Mouse (Mus musculus) brown adipose tissue, adult 24 weeks (tissue): ENCODE measurements around the gene Tle2. TPM values are rescaled to one million over a fixed set of nuclear protein-coding genes. Genes with fewer than 3 reads are reported as not detected.

Experiments used
- H3K27ac ChIP-seq: fragments of 200-500 bp; replicated peaks from 2 replicates; pipeline ENCODE4 v1.5.1; 2012; ENCODE audit warnings: low read depth, mild to moderate bottlenecking, low read length
- H3K4me1 ChIP-seq: fragments of 200-500 bp; 2 replicates; pipeline ENCODE4 v1.6.1; 2012; ENCODE audit warnings: low read length, mixed read lengths; ENCODE audit not compliant: control insufficient read depth, insufficient read depth, insufficient read length
- H3K4me3 ChIP-seq: fragments of 200-500 bp; 2 replicates; pipeline ENCODE4 v1.5.1; 2012; ENCODE audit warnings: low read depth, mild to moderate bottlenecking, low read length, moderate library complexity; ENCODE audit not compliant: insufficient read depth
- polyA plus RNA-seq: library from polyadenylated mRNA; stranded (reverse); fragments of >200 nt; gene quantifications from 2 replicates; pipeline ENCODE4 v1.2.4, GENCODE M21; 2012; ENCODE audit not compliant: missing spikeins, insufficient read depth, insufficient read length

Gene Tle2
- polyA plus RNA-seq, 1 experiment = 4.8 TPM

- Histone ChIP-seq H3K27ac (no peak overlapping the region), H3K4me1 (no peaks in the 10 kb centered on the region; the same call in 1 of the 2 replicates), H3K4me3 (peak overlapping the region; percentile 18; the same call in 1 of the 2 replicates)
Observed at GRCm38 (mm10) chr10:81580441-81581070, 6.2 kb downstream of the Tle2 start.

- H3K27ac ChIP-seq = no peak overlapping the region
- no peaks in the 10 kb centered on the region for H3K4me1 ChIP-seq
- H3K4me3 ChIP-seq = no peak overlapping the region
Observed at GRCm38 (mm10) chr10:81583347-81583746, 9.0 kb downstream of the Tle2 start.

GRCm38 (mm10) chr10:81588739-81589138 is 14.4 kb downstream of the Tle2 start:
- H3K27ac ChIP-seq = no peak overlapping the region
- H3K4me1 ChIP-seq = no peaks in the 10 kb centered on the region

DNA sequence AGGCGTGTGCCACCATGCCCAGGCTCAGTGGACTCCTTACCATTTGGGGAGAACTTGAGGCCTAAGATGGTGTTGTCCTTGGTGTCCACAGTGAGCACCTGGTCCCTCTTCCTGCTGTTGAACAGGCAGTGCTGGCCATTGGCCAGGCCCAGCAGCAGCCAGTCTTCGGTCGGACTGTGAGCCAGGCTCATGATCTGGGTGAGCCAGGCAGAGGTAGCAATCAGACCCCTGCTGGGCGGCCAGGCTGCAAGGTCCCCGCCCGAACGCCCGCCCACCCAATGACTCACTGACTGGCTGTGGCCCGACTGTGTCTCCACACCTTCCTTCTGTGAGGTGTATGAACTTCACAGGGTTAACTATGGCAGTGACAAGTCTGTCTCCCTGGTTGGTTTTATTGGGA is 17.5 kb downstream of the Tle2 start:
- Histone ChIP-seq H3K4me1 (peaks cover 2% of the 10 kb centered on the region; the same call in 1 of the 2 replicates), H3K27ac (no peak overlapping the region)

More at GRCm38 (mm10) chr10:81588739-81589138, 14.4 kb downstream of the Tle2 start:
- H3K4me3 ChIP-seq = no peak overlapping the region

GRCm38 (mm10) chr10:81592631-81593030 is 18.3 kb downstream of the Tle2 start:
- Histone ChIP-seq H3K4me3 (no peak overlapping the region), H3K27ac (no peak overlapping the region), H3K4me1 (peaks cover 2% of the 10 kb centered on the region; the same call in 1 of the 2 replicates)

More for the DNA sequence above, 17.5 kb downstream of the Tle2 start:
- no peak overlapping the region for H3K4me3 ChIP-seq

DNA sequence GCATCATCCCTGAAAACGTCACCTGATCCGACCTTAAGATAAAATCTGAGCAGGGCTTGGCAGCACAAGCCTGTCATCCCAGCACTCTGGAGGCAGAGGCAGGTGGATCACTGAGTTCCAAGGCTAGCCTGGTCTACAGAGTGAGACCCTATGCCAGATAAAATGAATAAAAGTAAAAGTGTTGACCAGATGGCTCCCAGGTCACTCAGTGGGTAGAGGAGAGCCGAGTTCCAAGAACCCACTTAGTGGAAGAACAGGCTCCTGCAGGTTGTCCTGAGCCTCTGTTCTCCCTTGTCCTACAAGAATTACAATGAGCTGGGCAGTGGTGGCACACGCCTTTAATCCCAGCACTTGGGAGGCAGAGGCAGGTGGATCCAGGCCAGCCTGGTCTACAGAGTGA is 18.9 kb downstream of the Tle2 start:
- H3K4me3 ChIP-seq = no peak overlapping the region
- no peak overlapping the region for H3K27ac ChIP-seq
- peaks cover 2% of the 10 kb centered on the region; the same call in 1 of the 2 replicates for H3K4me1 ChIP-seq

DNA sequence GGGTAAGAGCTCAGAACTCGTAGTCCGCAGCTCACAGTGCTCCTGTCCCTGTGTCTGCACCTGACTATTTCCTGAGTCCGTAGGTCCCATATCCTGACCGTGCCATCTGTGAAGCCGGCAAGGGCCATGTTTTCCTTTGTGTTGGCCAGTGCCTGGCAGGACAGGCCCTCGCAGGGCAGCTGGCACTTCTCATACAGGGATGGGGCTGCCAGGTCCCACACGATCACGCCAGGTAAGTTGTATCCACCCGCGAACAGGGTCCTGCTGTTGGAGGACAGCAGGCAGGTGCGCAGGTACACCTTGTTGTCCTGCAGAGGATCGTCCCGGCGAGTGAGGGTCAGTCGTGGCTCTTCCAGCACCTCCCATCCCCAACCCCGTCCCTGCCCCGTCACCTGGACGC is 19.6 kb downstream of the Tle2 start:
- Histone ChIP-seq H3K4me1 (peaks cover 2% of the 10 kb centered on the region; the same call in 1 of the 2 replicates), H3K27ac (no peak overlapping the region), H3K4me3 (no peak overlapping the region)

DNA sequence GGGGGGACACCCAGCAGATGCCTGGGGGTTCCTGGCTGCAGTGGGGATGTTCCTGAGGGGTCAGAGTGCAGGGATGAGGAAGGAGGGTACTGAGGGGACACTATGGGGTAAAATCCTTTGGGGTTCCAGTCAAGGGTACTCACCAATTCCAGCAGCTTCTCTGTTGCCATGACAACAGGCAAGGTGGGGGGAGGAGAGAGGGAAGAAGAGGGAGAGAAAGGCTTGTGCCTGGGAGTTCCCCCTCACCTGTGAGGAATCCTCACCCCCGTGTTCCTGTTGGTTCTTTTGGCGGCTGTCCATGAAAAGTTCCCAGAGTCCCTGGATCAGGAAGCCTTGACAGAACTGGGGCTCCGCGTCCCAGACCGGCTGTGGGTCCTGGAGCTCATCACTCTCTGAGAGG is 21.2 kb downstream of the Tle2 start:
- Histone ChIP-seq H3K27ac (no peak overlapping the region), H3K4me3 (no peak overlapping the region), H3K4me1 (peaks cover 2% of the 10 kb centered on the region; the same call in 1 of the 2 replicates)

- no peak overlapping the region for H3K4me3 ChIP-seq
- H3K4me1 ChIP-seq = peaks cover 4% of the 10 kb centered on the region; the same call in 1 of the 2 replicates
- H3K27ac ChIP-seq = no peak overlapping the region
Observed at GRCm38 (mm10) chr10:81596611-81597010, 22.2 kb downstream of the Tle2 start.

- H3K4me3 ChIP-seq = peak overlapping the region; percentile 49
- H3K4me1 ChIP-seq = peaks cover 5% of the 10 kb centered on the region; the same call in 1 of the 2 replicates
- no peak overlapping the region for H3K27ac ChIP-seq
Observed at GRCm38 (mm10) chr10:81597137-81597950, 23.0 kb downstream of the Tle2 start.

GRCm38 (mm10) chr10:81598342-81598741 is 24.0 kb downstream of the Tle2 start:
- Histone ChIP-seq H3K4me3 (no peak overlapping the region), H3K4me1 (peaks cover 5% of the 10 kb centered on the region), H3K27ac (no peak overlapping the region)

GRCm38 (mm10) chr10:81598871-81599270 is 24.5 kb downstream of the Tle2 start:
- Histone ChIP-seq H3K4me1 (peaks cover 5% of the 10 kb centered on the region), H3K4me3 (no peak overlapping the region), H3K27ac (no peak overlapping the region)

- H3K4me1 ChIP-seq = peaks cover 5% of the 10 kb centered on the region
- H3K4me3 ChIP-seq = no peak overlapping the region
Observed at GRCm38 (mm10) chr10:81599630-81600029, 25.3 kb downstream of the Tle2 start.

DNA sequence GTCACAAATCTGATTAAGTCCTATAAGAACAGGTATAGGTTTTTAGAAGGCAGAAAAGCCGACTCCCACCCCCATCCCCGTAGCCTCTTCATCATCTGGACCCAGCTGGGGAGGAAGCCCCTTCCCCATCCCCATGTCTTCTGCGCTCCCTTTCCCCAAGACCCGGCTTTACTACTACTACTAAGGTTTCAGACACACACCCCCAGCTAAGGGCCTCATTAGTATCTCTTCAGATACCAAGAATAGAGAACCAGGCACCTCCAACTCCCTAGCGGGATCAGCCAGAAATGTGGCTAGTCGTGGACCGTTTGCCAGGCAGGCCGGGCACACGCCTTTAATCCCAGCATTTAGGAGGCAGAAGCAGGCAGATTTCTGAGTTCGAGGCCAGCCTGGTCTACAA is 25.7 kb downstream of the Tle2 start:
- Histone ChIP-seq H3K27ac (no peak overlapping the region), H3K4me1 (peaks cover 5% of the 10 kb centered on the region), H3K4me3 (no peak overlapping the region)

More at GRCm38 (mm10) chr10:81599630-81600029, 25.3 kb downstream of the Tle2 start:
- no peak overlapping the region for H3K27ac ChIP-seq

GRCm38 (mm10) chr10:81600738-81601203 is 26.4 kb downstream of the Tle2 start, which contains the start of gene Tle6:
Tle6 (minus strand) TSS chr10:81601073.
- H3K4me3 ChIP-seq = peak within 1 kb of the TSS; percentile 55
- peaks cover 5% of the 10 kb centered on the region for H3K4me1 ChIP-seq
- peak within 1 kb of the TSS; percentile 36; the same call in 1 of the 2 replicates for H3K27ac ChIP-seq
